Mouse (Mus musculus) heart, embryonic 13.5 days (tissue): ENCODE results near the gene Ahcyl2. TPM values are rescaled to one million over a fixed set of nuclear protein-coding genes. Genes with fewer than 3 reads are reported as not detected.

Source experiments
- ATAC-seq: fragments of 200-750 bp; cut with Nextera tagmentation; 2 replicates; pipeline ENCODE4 v1.8.0; 2017; ENCODE audit warnings: moderate TSS enrichment; ENCODE audit not compliant: insufficient number of reproducible peaks, low FRiP score, low TSS enrichment; ENCODE audit errors: extremely low read depth
- H3K27ac ChIP-seq: fragments of 300-500 bp; sonication (generic); replicated peaks from 2 replicates; pipeline ENCODE4 v1.5.1; 2015; ENCODE audit warnings: moderate library complexity, mild to moderate bottlenecking, inconsistent platforms
- H3K27me3 ChIP-seq: fragments of 300-500 bp; sonication (generic); replicated peaks from 2 replicates; pipeline ENCODE4 v1.6.1; 2015; ENCODE audit warnings: mild to moderate bottlenecking, inconsistent platforms
- H3K36me3 ChIP-seq: fragments of 300-500 bp; sonication (generic); 2 replicates; pipeline ENCODE4 v1.6.1; 2015; ENCODE audit warnings: mild to moderate bottlenecking, inconsistent platforms
- H3K4me1 ChIP-seq: fragments of 300-500 bp; sonication (generic); 2 replicates; pipeline ENCODE4 v1.6.1; 2015; ENCODE audit warnings: inconsistent platforms
- H3K4me2 ChIP-seq: fragments of 300-500 bp; sonication (generic); 2 replicates; pipeline ENCODE4 v1.6.1; 2015; ENCODE audit warnings: inconsistent platforms, mild to moderate bottlenecking, moderate library complexity
- H3K4me3 ChIP-seq: fragments of 300-500 bp; sonication (generic); 2 replicates; pipeline ENCODE4 v1.5.1; 2015; ENCODE audit warnings: moderate library complexity, mild to moderate bottlenecking, inconsistent platforms
- H3K9ac ChIP-seq: fragments of 300-500 bp; sonication (generic); 2 replicates; pipeline ENCODE4 v1.6.1; 2015; ENCODE audit warnings: inconsistent platforms, mild to moderate bottlenecking, moderate library complexity
- H3K9me3 ChIP-seq: fragments of 300-500 bp; sonication (generic); 2 replicates; pipeline ENCODE4 v1.6.1; 2016; ENCODE audit warnings: inconsistent platforms
- WGBS: fragments of 180-500 bp; shearing (Covaris S2); methylation state at CpG from one replicate; pipeline ENCODE4 v1.1.7; 2015; ENCODE audit warnings: mixed read lengths; 5-methylcytosine and 5-hydroxymethylcytosine counted together
- polyA plus RNA-seq: library from polyadenylated mRNA; unstranded; fragments of >200 nt; fragmentation: Nextera tagmentation; extraction: Ambion mirVana; gene quantifications from 2 replicates; pipeline ENCODE4 v1.2.1, GENCODE M21; 2015

Gene Ahcyl2
- polyA plus RNA-seq, 1 experiment from 2014 or later, result 7.0 TPM

GRCm38 (mm10) chr6:29880796-29881195 is 113.0 kb downstream of the Ahcyl2 start:
- Histone ChIP-seq H3K4me1 (peaks cover 49% of the 10 kb centered on the region), H3K9ac (no peak overlapping the region), H3K36me3 (peaks cover 30% of the 10 kb centered on the region), H3K4me2 (no peak overlapping the region), H3K4me3 (no peak overlapping the region), H3K9me3 (no peaks in the 10 kb centered on the region), H3K27me3 (no peaks in the 10 kb centered on the region), H3K27ac (peak overlapping the region; percentile 90)
- ATAC-seq, result no peak
- 78% methylated on average over 3 of the region's 3 CpGs for WGBS

DNA sequence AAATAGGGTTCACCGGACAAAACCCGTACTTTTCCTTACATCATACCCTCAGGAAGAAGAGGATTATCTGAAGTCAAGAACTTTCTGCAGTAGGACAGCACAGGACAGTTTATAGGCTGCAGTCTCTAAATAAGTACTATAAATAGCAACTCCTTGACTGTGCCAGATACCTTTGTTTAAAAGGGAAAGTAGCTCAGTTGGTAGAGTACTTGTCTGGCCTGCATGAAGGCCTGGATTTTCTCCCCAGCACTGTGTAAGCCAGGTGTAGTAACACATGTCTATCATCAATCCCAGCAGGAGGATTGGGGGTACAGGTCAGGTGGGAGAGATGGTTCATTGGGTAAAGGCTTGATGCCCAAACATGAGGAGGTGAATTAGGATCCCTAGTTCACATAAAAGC is 114.1 kb downstream of the Ahcyl2 start:
- H3K27me3 ChIP-seq, result no peaks in the 10 kb centered on the region
- no peak; the same call in 1 of the 2 replicates for ATAC-seq
- H3K4me3 ChIP-seq, result no peak overlapping the region
- peaks cover 38% of the 10 kb centered on the region for H3K36me3 ChIP-seq
- peak overlapping the region; percentile 90 for H3K27ac ChIP-seq
- peaks cover 40% of the 10 kb centered on the region for H3K4me1 ChIP-seq
- no peaks in the 10 kb centered on the region for H3K9me3 ChIP-seq
- H3K4me2 ChIP-seq, result peak overlapping the region; percentile 16
- peak overlapping the region; percentile 17; the same call in 1 of the 2 replicates for H3K9ac ChIP-seq
- 47% methylated on average over 2 of the region's 2 CpGs for WGBS

- ATAC-seq, result no peak
- no peaks in the 10 kb centered on the region for H3K9me3 ChIP-seq
- no peak overlapping the region for H3K9ac ChIP-seq
- peaks cover 38% of the 10 kb centered on the region for H3K4me1 ChIP-seq
- H3K27me3 ChIP-seq, result no peaks in the 10 kb centered on the region
- H3K27ac ChIP-seq, result peak overlapping the region; percentile 90
- WGBS, result 64% methylated on average over 6 of the region's 6 CpGs
- no peak overlapping the region for H3K4me2 ChIP-seq
- H3K4me3 ChIP-seq, result no peak overlapping the region
- H3K36me3 ChIP-seq, result peaks cover 32% of the 10 kb centered on the region
These were observed 115.1 kb downstream of the Ahcyl2 start for GRCm38 (mm10) chr6:29882870-29883269.

DNA sequence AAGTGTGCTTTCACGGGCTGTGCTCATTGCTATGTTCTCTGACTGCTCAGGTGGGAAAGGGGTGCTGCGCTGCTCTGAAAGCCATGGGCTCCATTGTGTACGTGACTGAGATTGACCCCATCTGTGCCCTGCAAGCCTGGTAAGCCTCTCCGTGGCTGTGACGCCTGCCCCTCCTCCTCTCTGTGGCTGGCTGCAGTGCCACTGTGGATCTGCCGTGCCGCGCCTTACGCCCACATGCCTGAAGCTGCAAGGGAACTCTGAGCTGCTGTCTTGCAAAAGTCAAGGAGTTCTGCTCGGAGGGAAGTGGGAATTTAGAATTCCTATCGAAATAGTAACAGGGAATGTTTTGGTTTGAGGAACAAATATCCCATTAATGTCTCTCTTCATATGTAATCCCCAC is 123.3 kb downstream of the Ahcyl2 start:
- Histone ChIP-seq H3K9me3 (no peaks in the 10 kb centered on the region), H3K27me3 (no peaks in the 10 kb centered on the region), H3K4me2 (no peak overlapping the region), H3K4me1 (0 out of 2 replicates have a peak, but pooled peaks cover 3% of the 10 kb centered on the region), H3K9ac (peak overlapping the region; percentile 52; the same call in 1 of the 2 replicates), H3K36me3 (peaks cover 23% of the 10 kb centered on the region), H3K4me3 (no peak overlapping the region), H3K27ac (no peak overlapping the region; the same call in 1 of the 2 replicates)
- ATAC-seq, result no peak
- WGBS, result 74% methylated on average over 11 of the region's 11 CpGs

DNA sequence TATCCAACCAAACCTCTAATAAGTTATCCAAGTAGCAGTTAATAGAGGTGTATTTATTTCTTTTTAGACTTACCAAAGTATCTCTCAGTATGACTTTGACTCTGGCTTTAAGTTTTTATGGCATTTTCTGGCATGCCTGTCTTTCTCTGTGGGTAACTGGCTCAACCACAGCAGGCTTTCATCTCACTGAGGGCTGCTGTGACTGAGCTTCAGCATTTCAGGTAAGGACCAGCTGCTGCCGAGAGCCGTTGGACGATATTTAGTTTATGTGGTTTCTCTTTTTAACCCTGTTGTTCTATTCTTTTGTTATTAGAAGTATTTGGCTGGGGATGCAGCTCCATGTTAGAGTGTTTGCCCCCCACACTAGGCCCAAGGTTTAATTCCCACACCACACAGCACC is 129.2 kb downstream of the Ahcyl2 start:
- peaks cover 32% of the 10 kb centered on the region for H3K36me3 ChIP-seq
- H3K4me3 ChIP-seq, result no peak overlapping the region
- no peak for ATAC-seq
- no peak overlapping the region for H3K9ac ChIP-seq
- no peaks in the 10 kb centered on the region for H3K9me3 ChIP-seq
- H3K27ac ChIP-seq, result no peak overlapping the region
- 96% methylated on average over 3 of the region's 3 CpGs for WGBS
- no peak overlapping the region for H3K4me2 ChIP-seq
- H3K4me1 ChIP-seq, result peaks cover 8% of the 10 kb centered on the region
- no peaks in the 10 kb centered on the region for H3K27me3 ChIP-seq

GRCm38 (mm10) chr6:29901450-29901849 is 133.6 kb downstream of the Ahcyl2 start:
- Histone ChIP-seq H3K27ac (no peak overlapping the region), H3K4me2 (no peak overlapping the region), H3K36me3 (peaks cover 31% of the 10 kb centered on the region), H3K9me3 (no peaks in the 10 kb centered on the region), H3K4me1 (peaks cover 41% of the 10 kb centered on the region), H3K9ac (no peak overlapping the region), H3K27me3 (no peaks in the 10 kb centered on the region), H3K4me3 (no peak overlapping the region)
- no peak for ATAC-seq
- WGBS, result 95% methylated on average over 1 of the region's 1 CpGs

GRCm38 (mm10) chr6:29902256-29902655 is 134.4 kb downstream of the Ahcyl2 start:
- Histone ChIP-seq H3K4me3 (no peak overlapping the region), H3K9me3 (no peaks in the 10 kb centered on the region), H3K36me3 (peaks cover 28% of the 10 kb centered on the region), H3K27ac (peak overlapping the region; percentile 96), H3K9ac (no peak overlapping the region), H3K27me3 (no peaks in the 10 kb centered on the region), H3K4me1 (peaks cover 41% of the 10 kb centered on the region), H3K4me2 (no peak overlapping the region)
- ATAC-seq, result no peak
- 64% methylated on average over 2 of the region's 2 CpGs for WGBS

GRCm38 (mm10) chr6:29903343-29903914 is 135.6 kb downstream of the Ahcyl2 start:
- H3K4me1 ChIP-seq, result peaks cover 41% of the 10 kb centered on the region
- no peaks in the 10 kb centered on the region for H3K9me3 ChIP-seq
- 81% methylated on average over 3 of the region's 3 CpGs for WGBS
- no peak overlapping the region for H3K4me3 ChIP-seq
- ATAC-seq, result no peak
- no peaks in the 10 kb centered on the region for H3K27me3 ChIP-seq
- H3K27ac ChIP-seq, result peak overlapping the region; percentile 96
- peak overlapping the region; percentile 8; the same call in 1 of the 2 replicates for H3K9ac ChIP-seq
- H3K36me3 ChIP-seq, result peaks cover 26% of the 10 kb centered on the region
- H3K4me2 ChIP-seq, result peak overlapping the region; percentile 26

DNA sequence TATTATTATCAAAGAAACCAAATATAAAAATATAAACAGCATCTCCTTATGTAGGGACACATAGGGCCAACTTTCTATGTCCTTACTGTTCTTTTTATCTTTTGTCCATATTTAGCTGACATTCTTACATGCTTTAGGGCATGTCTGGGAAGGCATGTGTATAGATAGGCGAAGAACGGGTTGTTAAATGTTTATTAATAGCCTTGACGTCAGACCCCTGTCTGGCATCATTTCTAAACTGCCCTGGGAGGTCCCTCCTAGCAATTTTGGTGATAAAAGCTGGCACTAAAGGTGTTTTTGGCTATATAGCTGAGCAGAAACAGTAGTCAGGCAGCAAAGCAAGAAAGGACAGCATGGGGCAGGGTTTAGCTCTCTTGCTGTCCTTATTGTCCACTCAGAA is 136.5 kb downstream of the Ahcyl2 start:
- no peaks in the 10 kb centered on the region for H3K27me3 ChIP-seq
- 29% methylated on average over 3 of the region's 3 CpGs for WGBS
- peak overlapping the region; percentile 96 for H3K27ac ChIP-seq
- H3K4me2 ChIP-seq, result peak overlapping the region; percentile 26
- peak overlapping the region; percentile 61 for H3K9ac ChIP-seq
- H3K36me3 ChIP-seq, result peaks cover 34% of the 10 kb centered on the region
- H3K9me3 ChIP-seq, result no peaks in the 10 kb centered on the region
- ATAC-seq, result no peak
- peaks cover 41% of the 10 kb centered on the region for H3K4me1 ChIP-seq
- H3K4me3 ChIP-seq, result no peak overlapping the region

DNA sequence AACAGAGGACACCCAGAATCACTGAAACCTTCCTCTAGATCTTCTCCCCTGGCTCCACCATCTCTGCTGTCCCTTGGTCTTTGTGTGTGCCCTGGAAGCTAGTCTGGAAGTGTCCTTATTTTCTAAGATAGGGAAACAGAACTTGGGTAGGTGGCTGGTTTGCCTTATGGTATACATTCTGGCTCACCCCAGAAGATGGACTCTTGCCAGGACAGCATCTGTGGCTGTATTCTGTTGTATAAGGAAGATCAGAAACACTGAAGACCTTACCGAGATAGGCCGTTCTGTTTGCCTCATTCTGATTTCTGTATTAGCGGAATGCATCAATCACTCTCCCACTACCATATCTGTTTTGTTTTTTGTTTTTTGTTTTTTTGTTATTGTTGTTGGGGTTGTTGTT is 142.8 kb downstream of the Ahcyl2 start:
- Histone ChIP-seq H3K9me3 (no peaks in the 10 kb centered on the region), H3K36me3 (peaks cover 34% of the 10 kb centered on the region), H3K27ac (no peak overlapping the region), H3K4me3 (no peak overlapping the region), H3K9ac (no peak overlapping the region), H3K27me3 (peaks cover 6% of the 10 kb centered on the region), H3K4me2 (no peak overlapping the region), H3K4me1 (no peaks in the 10 kb centered on the region)
- WGBS, result 89% methylated on average over 3 of the region's 3 CpGs
- no peak for ATAC-seq

GRCm38 (mm10) chr6:29913673-29914072 is 145.9 kb downstream of the Ahcyl2 start:
- WGBS, result 30% methylated on average over 1 of the region's 1 CpGs
- no peaks in the 10 kb centered on the region for H3K9me3 ChIP-seq
- peaks cover 5% of the 10 kb centered on the region for H3K4me1 ChIP-seq
- H3K27me3 ChIP-seq, result peaks cover 19% of the 10 kb centered on the region
- no peak overlapping the region for H3K4me2 ChIP-seq
- H3K36me3 ChIP-seq, result peaks cover 19% of the 10 kb centered on the region
- H3K4me3 ChIP-seq, result no peak overlapping the region
- ATAC-seq, result no peak
- H3K27ac ChIP-seq, result no peak overlapping the region
- H3K9ac ChIP-seq, result no peak overlapping the region

DNA sequence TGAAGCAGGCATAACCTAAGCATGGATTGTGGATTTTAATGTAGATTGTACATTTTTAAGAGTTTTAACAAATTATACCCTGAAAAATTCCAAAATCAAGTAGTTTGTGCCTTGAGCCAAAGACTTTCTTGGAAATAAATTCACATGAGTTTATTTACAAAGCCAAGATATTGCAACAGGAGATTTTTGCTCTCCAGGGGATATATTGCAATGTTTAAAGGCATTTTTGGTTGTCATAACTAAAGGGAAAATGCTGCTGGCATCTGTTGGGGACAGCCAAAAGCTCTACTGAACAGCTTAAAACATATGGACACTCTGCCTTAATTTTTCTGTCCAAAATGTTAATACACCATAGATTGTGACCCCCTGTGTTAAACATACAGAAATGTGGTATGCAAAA is 146.3 kb downstream of the Ahcyl2 start:
- no peak overlapping the region for H3K4me3 ChIP-seq
- no peaks in the 10 kb centered on the region for H3K9me3 ChIP-seq
- no peak for ATAC-seq
- peaks cover 15% of the 10 kb centered on the region for H3K36me3 ChIP-seq
- peaks cover 10% of the 10 kb centered on the region for H3K4me1 ChIP-seq
- no peak overlapping the region for H3K27ac ChIP-seq
- no peak overlapping the region for H3K9ac ChIP-seq
- no peak overlapping the region for H3K4me2 ChIP-seq
- H3K27me3 ChIP-seq, result peaks cover 24% of the 10 kb centered on the region
